Mouse (Mus musculus): Measurements from ENCODE around the gene Col4a3bp. TPM values are rescaled to one million over a fixed set of nuclear protein-coding genes. Genes with fewer than 3 reads are reported as not detected.
A peak's percentile ranks its signal among the peaks of the same experiment; 100 is the strongest.

Col4a3bp gene
- total RNA-seq (2021), result 10 to 100 TPM; 57.2 to 76.6 TPM
- long read RNA-seq, experiment 1, full-length matches to known transcripts, result 4 of 19 reads
- long read RNA-seq, experiment 1, partial matches to known transcripts, result 3 of 19 reads
- long read RNA-seq, experiment 1, other reads (novel, unspliced or antisense), result 12 of 19 reads
- long read RNA-seq, experiment 2, full-length matches to known transcripts, result 4 of 10 reads
- long read RNA-seq, experiment 2, partial matches to known transcripts, result 0 of 10 reads
- long read RNA-seq, experiment 2, other reads (novel, unspliced or antisense), result 6 of 10 reads

DNA sequence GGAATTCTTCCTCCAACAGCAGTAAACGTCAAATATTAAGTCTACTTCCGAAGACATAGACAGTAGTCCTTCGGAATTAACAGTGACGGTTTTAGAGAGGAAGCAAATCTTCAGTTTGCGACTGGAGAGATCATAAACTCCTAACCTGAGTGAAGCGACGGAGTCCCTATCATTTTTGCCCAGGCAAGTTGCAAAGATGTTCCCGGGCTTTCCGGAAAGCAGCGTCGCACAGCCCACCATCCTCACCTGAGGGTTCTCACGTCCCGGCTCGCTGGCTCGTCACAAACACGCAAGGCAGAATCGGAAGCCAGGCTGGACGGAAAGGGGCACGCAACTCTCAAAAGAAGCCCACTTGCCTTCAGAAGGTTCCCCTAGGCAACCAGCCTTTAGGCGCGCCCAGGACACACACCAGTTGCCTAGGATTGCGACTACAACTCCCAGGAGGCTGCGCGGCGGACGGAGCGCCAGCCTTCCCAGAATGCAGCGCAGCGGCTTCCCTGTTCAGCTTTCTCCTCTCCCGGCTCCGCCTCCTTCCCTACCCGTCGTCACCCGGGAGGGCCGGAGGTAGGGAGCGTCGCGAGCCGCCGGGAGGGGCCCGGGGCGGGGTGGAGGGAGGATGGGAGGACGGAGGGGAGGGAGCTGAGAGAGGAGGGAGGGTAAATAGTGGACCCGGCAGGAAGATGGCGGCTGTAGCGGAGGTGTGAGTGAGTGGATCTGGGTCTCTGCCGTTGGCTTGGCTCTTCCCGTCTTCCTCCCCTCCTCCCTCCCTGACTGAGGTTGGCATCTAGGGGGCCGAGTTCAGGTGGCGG is at the start of gene Col4a3bp, which contains the start of gene Polk:
Gene Col4a3bp (plus strand): TSS at position 538 of the 809 bp plus-strand sequence.
Gene Polk (minus strand): TSS at position 499 of the 809 bp plus-strand sequence.
- DNase-seq, result peak; percentile 98

DNA sequence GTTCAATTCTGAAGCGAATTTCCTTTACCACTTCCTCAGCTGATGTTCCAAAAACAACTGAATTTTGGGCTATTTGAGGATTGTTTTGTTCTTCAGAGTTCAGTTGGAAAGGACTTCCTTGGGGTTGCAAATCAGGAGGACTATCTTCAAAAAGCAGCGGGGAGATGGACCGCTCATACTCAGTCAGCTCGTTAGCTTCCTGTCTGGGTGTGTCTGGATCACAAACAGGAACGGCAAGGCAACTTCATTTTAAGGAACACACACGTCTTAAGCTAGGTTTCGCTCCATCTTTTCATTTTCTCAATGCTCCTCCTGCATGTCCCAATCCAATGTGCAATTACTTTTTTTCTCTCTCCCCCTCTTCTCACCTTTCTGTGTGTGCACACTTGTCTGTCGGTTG is 45.8 kb upstream of the Col4a3bp start:
- no peak for DNase-seq

DNA sequence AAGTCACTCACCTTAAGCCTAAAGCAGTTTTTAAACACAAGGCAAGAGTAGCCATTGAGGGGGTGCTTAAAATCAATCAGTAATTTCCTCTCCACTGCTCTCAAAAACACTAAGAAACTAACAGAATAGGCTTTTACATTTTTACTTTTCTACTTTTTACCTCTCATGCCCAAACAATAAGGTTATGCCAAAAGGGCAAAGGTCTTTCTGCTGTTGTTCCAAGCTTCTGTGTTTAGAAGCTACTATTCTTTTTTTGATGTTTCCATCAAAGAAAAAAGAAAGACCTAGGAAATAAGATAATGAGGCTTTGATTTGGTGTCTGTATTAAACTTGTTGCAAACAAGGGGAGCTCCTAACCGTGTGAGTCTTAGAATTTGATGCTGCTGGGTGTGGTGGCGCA is 42.5 kb upstream of the Col4a3bp start:
- DNase-seq, result no peak

DNA sequence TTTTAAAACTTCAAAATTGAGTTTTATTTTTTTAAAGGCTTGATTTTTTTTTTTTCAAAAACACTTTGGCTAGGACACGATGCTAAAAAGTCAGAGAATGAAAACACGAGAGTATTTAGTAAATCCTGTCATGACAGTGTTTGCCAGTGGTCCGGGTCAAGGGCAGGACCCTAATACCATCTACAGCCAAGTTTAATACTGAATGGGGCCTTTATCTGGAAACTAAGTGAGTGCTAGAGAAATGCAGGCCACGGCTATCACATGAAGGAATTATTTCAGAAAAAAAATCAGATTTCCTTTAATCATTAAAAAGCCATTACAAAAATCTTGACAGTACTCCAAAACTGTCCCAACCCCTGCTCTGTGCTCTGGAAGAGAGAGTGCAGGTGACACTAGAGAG is 36.8 kb upstream of the Col4a3bp start:
- no peak for DNase-seq

DNA sequence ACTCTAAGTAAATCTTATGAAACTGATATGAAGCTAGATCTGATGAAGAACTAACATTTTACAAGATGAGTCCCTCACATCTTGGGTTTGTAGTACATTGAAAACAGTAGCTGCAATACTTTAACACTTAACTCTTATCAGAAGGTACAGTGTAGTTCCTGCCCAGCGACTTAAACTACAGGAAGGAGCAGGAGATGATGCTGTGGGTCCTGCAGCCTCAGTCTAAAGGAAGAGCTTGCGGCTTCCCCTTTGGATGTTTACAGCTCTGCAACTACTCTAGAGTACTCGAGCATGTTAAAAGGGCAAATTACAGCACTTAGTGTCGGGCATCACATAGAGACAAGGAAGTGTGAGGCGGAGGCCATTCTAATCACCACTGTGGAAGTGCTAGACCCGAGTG is 36.1 kb upstream of the Col4a3bp start:
- no peak for DNase-seq

DNA sequence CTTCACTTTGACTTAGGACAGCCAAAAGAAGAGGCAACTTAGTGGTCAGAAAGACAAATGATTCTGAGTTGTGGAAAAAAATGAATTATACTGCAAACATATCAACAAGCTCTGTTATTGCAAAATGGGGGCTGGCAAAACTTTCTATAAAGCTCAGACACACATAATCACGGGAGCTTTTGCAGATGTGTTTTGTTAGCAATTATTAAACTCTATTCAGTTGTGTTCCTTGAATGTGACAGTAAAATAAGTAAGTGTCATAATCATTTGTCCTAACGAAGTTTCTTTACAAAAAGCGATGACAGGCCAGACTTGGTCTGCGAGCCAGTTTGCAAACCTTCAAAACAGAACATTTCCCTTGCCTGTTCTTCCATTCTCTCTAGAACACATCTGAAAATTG is 34.9 kb upstream of the Col4a3bp start:
- no peak for DNase-seq

DNA sequence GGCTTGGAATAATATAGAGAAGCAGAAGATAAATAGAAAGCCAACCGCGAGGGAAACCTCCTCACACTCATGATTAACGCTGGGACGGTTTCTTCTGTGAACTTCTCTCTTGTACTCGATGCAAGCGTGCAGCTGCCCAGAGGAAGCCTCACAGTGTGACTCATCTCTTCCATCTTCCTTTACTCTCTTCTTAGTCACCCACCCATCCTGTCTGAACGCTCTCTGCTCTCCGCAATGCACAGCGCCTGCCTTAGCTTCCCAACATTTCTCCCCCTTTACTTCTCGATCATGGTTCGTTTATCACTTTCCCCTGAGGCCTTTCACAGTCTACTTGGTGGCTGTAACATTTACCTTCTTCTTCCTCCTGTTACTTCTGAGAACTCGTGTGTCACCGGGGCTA is 31.8 kb upstream of the Col4a3bp start:
- DNase-seq, result peak; percentile 46

DNA sequence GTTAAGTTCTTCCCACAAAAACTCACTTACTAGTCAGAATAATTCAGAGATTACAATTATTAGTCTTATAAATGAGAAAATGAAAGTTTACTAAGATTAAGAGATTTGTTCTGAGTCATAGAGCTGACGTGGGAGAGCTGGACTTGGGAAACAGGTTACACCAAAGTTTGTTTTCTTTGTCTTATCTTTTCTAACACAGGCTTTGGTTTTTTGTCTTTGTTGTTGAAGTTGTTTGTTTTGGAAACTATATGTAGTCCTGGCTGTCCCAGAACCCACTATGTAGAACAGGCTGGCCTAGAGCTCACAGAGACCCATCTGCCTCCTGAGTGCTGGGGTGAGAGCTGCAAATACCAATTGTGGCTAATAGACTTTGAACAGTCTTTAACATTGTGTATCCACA is 31.2 kb upstream of the Col4a3bp start:
- no peak for DNase-seq

DNA sequence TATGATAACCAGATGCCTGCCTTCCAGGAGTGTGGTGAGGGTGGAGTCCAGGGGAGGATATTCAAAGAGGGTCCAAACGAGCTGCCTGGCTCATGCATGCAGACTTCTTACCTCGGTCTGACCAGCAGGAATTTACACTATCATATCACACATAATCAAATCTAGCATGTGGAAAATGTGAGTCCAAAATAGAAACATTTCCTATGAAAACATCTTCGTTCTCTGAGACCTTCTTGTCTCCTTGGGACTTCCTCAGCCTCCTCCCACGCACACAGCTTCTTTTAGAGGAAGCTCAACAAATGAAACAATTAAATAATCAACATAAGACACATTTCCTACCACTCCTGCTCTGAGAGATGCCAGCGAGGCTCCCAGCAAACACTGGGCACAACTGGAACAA is 30.5 kb upstream of the Col4a3bp start:
- DNase-seq, result no peak

DNA sequence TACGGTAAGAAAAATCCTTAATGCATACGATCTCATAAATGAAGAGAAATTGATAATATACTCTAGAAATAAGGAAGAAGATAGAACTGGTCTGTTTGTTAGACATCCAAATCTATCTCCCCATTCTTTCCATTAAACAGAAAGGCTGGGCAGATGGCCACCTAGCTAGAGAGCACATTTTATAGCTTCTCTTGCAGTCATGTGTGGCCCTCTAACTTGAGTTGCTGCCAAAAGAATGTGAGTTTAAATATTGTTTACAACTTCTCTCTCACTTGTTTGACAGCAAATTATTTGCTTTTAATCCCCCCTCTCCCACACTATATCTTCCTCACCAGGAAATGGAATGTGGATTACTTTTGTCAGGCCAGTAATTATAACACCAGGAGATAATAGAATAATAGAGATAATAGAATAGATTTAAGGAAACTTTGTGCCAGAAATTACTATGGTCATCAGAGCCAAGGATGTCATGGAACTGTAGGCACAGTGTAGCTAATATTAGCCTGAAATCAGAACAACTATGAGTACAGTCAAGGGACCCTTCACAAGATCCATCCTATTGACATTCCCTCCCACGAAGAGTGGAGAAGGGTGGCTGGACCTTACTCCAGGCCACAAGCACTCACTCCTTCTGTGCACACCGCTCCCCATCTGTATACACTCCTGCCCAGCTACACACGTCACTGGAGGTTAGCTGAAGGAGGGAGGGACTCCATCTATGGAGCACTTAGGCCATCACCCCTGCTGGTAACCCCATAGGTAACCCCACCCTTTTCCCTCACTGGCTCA is 28.1 kb upstream of the Col4a3bp start:
- DNase-seq, result no peak

DNA sequence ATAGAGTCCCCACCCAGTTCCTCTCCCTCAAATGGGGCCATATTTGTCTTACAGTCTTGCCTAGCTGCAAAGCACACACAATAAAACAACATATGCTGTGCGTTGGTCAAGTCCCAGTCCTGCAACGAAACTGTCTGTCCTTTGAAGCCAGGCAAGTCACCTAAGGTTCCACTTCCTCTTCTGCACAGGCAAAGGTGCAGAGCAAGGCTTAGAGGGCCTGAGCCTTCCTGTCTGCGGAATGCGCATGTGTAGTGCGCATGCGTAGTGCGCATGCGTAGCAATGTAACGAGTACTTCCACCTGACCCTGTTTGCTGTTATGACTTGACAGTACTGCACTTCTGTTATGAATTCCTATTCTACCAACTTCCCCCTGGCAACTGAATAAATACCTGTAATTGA is 26.2 kb upstream of the Col4a3bp start:
- DNase-seq, result no peak

DNA sequence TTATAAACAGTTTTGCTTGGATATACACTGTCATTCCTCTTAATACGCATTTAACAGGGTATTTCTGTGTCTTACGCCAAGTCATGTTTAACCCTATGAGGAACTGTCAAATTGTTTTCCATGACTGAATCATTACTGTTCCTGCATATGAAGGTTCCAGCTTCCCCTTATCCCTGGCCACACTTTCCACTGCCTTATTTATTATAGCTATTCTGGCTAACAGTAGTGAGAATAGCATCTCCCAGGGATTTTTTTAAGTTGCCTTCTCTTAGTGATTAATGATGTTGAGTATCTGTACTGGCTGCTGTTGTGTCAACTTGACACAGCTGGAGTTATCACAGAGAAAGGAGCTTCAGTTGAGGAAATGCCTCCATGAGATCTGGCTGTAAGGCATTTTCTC is 25.1 kb upstream of the Col4a3bp start:
- no peak for DNase-seq

DNA sequence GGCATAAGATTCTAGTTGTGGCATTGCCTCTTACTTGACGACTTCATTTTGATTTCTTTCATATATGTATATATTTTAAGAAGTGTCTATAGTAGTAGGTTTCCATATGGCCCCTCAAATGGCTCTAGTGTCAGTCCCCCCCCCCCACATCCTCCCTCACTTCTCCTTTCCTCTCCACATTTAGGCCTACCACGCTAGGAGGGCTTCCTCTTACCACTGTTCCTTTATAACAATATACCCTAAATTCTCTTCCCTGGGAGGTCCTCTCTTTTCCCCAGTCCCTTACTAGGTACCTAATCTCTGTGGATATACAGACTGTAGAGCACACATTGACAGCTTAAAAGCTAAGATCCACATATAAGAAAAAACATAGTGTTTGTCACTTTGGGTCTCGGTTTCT is 21.1 kb upstream of the Col4a3bp start:
- DNase-seq, result no peak

DNA sequence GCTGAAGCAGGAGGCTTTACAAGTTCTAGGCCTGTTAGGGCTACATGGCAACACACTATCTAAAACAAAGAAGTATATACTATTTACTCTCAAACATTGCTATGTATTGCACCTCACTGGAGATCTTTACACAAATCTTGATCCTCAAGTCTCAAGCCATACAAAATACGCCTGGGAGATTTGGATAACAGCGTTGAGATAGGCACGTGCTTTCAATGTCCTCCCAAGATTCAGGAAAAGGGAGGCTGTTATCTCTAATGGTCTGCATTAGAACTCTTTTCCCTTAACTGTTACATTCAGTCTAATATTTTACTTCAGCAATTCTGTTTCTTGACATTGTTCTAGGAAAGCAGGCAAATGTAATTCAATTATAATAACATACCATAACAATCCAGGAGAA is 15.4 kb upstream of the Col4a3bp start:
- no peak for DNase-seq

DNA sequence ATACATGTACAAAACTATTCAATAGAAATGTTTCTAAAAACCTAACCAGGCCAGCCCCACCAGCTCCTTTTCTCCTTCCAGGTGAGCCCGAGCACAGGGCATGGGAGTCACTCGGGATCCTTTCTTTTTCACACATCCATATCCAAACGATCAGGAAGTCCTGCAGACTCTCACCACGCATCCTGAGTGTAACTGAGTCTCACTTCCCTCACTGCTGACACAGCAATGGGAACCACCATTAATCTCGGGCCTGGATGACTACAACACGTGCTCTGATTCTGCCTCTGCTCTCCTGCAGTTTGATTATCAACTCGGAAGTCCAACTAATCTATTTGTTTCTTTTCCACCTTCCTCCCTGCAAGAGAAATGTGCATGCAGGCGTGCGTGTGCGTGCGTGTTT is 14.6 kb upstream of the Col4a3bp start:
- no peak for DNase-seq

DNA sequence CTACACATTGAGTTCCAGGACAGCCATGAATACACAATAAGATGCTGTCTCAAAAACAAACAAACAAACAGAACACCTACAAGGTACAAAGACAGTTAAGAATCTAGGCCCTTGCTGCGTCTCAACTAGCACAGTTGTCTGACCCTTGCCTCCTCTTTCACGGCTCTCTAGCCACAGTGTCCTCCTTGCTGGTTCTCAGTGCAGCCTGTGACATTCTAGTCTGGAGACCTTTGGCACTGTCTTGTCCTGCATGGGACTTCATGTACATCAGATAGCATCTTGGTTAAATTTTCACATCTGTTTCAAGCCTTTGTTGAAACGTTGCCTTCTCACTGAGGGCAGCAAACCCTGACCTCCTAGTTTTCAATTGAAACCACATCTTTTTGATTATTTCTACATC is 13.6 kb upstream of the Col4a3bp start:
- DNase-seq, result no peak

DNA sequence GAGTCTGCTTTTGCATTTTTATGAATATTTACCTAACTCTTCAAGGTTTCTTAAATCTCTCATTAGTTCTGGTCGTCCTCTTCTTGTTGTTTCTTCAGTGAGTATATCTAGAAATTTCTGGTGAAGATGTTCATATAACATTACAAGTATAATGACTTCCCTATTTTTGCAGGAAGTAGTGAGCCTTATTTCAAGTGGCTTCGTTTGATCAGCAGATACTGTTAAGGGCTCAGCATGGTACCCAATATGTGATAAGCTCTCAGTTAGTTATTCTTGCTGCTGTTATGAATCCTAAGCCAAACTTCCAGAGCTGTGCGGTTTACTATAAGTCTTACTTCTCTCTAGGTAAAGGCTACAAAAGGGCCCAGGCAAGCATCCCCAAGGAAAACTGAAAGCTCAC is 12.9 kb upstream of the Col4a3bp start:
- DNase-seq, result no peak

DNA sequence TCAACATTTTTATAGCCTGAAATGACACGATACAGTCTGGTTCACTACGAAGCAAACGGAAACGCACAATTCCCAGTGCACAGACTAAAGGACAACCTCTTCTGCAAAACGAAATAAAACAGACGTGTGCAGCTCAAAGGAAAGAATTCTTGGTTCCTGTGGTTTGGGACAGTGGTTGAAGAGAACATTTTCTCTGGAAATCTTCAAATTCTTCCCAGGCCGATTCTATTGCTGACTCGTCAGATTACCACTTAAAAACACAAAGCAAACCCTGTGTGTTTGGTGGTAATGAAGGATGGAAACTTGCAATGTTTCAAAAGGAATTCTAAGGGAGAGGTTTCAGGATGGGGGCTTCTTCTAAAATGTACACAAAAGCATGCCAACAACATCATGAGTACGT is 12.4 kb upstream of the Col4a3bp start:
- DNase-seq, result no peak

DNA sequence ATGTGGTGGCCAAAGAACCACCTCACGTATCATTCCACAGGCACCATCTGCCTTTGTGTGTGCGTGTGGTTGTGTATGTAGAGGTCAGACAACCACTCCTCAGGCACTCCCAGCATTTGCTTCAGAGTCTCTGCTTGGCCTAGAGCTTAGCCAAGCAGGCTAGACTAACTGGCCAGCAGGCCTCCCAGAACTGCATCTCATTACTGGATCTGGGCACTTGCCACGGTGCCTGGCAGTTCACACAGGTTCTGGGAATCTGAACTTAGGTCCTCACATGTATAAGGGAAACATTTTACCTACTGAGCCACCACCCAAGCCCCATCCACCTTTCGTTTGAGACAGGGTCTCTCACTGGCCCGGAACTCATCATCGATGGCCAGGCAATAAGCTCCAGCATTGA is 10.2 kb upstream of the Col4a3bp start:
- no peak for DNase-seq

DNA sequence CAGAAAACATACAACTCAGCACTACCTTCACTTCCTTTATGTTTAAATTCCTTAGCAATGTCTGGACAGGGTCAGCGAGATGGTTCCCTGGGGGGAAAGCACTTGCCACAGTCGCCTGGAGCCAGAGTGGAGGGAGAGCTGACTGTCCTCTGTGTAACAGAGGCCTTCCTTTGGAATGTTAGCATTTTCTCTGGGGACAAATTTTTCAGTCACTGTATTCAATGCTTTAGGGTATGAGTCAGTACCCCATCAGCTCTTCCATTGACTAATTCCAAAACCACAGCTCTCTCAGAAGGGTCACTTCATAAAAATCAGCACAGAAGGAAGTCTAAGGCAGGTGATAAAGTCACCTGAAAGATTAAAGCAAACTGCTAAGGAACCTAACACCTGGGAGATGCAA is 8.7 kb upstream of the Col4a3bp start:
- DNase-seq, result no peak

DNA sequence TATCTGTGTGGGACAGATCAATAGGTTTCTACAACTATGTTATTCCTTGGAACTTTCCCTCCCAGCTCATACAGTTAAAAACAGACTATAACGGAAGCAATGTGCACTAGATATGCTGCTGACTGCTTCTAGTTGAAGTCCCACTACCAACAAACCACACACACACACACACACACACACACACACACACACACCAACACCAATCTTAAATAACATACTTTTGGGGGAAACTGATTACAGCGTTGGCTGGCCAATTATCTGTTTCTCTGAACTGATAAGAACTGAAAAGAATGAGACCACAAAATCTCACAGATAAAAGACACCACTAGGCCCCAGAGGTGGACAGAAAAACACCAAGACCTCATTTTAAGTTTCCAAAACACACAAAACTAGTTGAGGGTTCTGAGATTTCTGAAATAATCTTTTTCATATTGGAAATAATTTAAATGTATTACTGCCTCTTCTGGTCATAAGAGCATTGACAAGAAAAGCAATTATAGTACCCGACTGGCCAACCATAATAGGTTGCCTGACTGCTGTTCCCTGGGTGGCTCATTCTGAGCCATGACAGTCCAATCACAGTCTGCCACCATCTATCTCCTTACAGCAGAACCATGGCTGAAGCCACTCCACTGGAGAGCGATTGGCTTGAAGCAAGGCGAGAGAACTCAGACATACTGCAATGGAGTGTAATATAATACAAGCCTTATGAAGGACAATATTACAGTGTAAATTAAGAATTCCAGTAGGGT is 5.4 kb upstream of the Col4a3bp start:
- no peak for DNase-seq

DNA sequence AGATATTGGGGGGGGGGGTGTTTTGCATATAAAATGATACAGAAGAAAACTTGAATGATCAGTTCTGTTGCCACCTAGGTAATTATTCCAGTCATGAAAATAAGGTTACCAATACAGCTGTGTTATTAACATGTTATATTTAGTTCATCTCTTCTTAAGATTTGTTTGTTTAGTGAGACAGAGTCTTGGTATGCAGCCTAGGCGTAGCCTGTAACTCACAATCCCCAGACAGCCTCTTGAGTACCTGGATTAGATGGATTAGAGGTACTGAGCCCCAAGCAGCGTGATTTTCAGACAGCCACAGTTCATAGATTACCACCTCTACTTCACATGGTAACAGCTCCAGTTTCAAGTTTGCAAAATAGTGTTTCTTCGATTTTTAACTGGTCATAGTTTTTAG is 4.3 kb upstream of the Col4a3bp start:
- DNase-seq, result no peak

Data from adrenal gland, postnatal 10 days (tissue).